ENCODE assay signal across 17 mouse cellular contexts in the genomic region with DNA sequence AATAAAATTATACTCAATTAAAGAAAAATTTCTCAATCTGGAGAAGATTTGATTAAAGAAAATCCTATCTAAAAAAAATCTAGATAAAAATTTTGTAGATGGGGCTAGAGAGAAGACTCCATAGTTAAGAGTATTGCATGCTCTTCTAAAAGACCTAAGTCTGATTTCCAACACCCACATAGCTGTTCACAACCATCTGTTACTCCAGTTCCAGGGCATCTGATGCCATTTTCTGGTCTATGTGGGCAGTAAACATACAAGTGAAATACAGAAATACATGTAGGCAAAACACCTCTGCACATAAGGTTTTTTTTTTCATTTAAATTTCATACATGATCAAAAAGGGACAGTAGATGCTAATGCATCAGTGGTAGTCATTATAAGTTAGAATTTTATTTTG.
"Had no signal": no experiment of that assay in that cellular context is flagged by ENCODE, and none has a peak within 500 bp of the region (broad histone marks: within the 10 kb centered on the region; RNA-seq: fewer than 3 reads in every experiment).

No protein-coding gene starts in this region.

- DNase-seq: cerebellum, adult 8-10 months; cerebellum, adult 9-10 months; cerebellum, adult 9-11 months; cerebellum, postnatal 10 days; cerebellum, postnatal 14 days; cerebellum, postnatal 25 days; cerebellum, postnatal 36 days; embryo, embryonic 11 days; forebrain, postnatal 0 days; gastrocnemius, adult 2 months; gastrocnemius, postnatal 10 days; gastrocnemius, postnatal 14 days; gastrocnemius, postnatal 25 days; gastrocnemius, postnatal 36 days; heart, adult 11 months; heart, adult 18-20 months; heart, adult 2 months had no signal
